Mouse (Mus musculus) heart, embryonic 11.5 days (tissue): Measurements from ENCODE around the gene Obp1b. TPM values are rescaled to one million over a fixed set of nuclear protein-coding genes. Genes with fewer than 3 reads are reported as not detected.
"Not testable (repeated sequence)": the region's sequence is repeated elsewhere in the genome, so short reads cannot be mapped to it uniquely, and the experiment has no call there.

Experiments
- ATAC-seq: fragments of 200-750 bp; cut with Nextera tagmentation; replicated peaks from 2 replicates; pipeline ENCODE4 v1.8.0; 2017; ENCODE audit warnings: moderate library complexity; ENCODE audit not compliant: insufficient number of reproducible peaks, low FRiP score, low TSS enrichment
- H3K27ac ChIP-seq: fragments of 300-500 bp; sonication (generic); 2 replicates; pipeline ENCODE4 v1.5.1; 2014; ENCODE audit warnings: mild to moderate bottlenecking, low read depth, low read length
- H3K27me3 ChIP-seq: fragments of 300-500 bp; sonication (generic); 2 replicates; pipeline ENCODE4 v1.6.1; 2014; ENCODE audit warnings: mild to moderate bottlenecking, low read length, mixed read lengths; ENCODE audit not compliant: control insufficient read depth, insufficient read depth
- H3K36me3 ChIP-seq: fragments of 300-500 bp; sonication (generic); 2 replicates; pipeline ENCODE4 v1.6.1; 2014; ENCODE audit warnings: mild to moderate bottlenecking, low read length, moderate library complexity, mixed read lengths; ENCODE audit not compliant: control insufficient read depth, insufficient read depth
- H3K4me1 ChIP-seq: fragments of 300-500 bp; sonication (generic); 2 replicates; pipeline ENCODE4 v1.6.1; 2014; ENCODE audit warnings: low read length; ENCODE audit not compliant: control insufficient read depth, insufficient read depth
- H3K4me2 ChIP-seq: fragments of 300-500 bp; sonication (generic); 2 replicates; pipeline ENCODE4 v1.6.1; 2014; ENCODE audit warnings: mild to moderate bottlenecking, moderate library complexity
- H3K4me3 ChIP-seq: fragments of 300-500 bp; sonication (generic); 2 replicates; pipeline ENCODE4 v1.5.1; 2014; ENCODE audit warnings: low read depth, low read length
- H3K9ac ChIP-seq: fragments of 300-500 bp; sonication (generic); 2 replicates; pipeline ENCODE4 v1.6.1; 2014; ENCODE audit warnings: mild to moderate bottlenecking, low read depth, low read length, moderate library complexity
- H3K9me3 ChIP-seq: fragments of 300-500 bp; sonication (generic); replicated peaks from 2 replicates; pipeline ENCODE4 v1.6.1; 2016; ENCODE audit warnings: low read length; ENCODE audit not compliant: control insufficient read depth
- WGBS: fragments of 180-500 bp; shearing (Covaris S2); extraction: QIAGEN DNeasy Blood & Tissue Kit; methylation state at CpG from one replicate; pipeline ENCODE4 v1.1.7; 2014; ENCODE audit not compliant: insufficient replicate concordance; 5-methylcytosine and 5-hydroxymethylcytosine counted together
- polyA plus RNA-seq: library from polyadenylated mRNA; unstranded; fragments of >200 nt; fragmentation: Nextera tagmentation; extraction: Ambion mirVana; gene quantifications from 2 replicates; pipeline ENCODE4 v1.2.1, GENCODE M21; 2014

Gene Obp1b
- not detected in 2 replicates for polyA plus RNA-seq

DNA sequence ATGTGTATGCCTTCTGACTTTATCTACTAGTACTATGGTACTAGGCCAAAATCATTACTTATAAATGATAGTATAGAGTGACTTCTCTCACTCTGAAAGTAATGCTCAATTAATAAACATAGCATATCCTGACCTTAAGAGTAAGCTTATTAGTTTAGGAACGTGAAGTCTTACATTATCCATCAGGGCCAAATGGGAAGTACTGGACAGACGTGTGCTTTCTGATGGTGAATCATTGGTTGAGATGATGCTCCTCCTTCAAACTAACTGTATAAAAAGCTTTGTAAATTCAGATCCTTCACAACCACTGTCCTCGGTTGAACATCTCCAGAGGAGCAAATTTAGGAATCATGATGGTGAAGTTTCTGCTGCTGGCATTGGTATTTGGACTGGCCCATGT, at the start of gene Obp1b:
Gene Obp1b (plus strand): TSS at position 301 of the 400 bp plus-strand sequence.
- not testable (repeated sequence) for H3K4me3 ChIP-seq, H3K4me2 ChIP-seq, H3K27ac ChIP-seq, H3K9me3 ChIP-seq, H3K27me3 ChIP-seq, H3K4me1 ChIP-seq, H3K9ac ChIP-seq, H3K36me3 ChIP-seq, ATAC-seq
- no CpG with 5 or more reads among the region's 3 CpGs for WGBS

DNA sequence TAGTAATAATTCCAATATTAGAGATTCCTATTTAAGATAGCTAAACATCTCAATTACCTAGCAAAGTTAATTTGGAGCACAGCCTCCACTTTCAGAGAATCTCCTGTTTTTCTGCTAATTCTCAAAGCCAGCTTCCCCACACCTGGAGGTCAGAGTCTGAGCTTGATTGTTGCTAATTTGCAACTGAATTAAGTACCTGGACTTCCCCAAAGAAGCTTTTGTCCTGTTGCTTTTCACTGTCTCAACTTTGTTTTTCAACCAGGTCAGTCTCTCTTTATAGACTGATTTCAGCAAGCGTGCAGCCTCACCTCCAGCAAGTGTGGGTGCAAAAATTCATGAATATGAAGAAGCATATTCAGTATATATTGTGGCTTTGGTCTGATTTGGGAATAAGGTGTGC, 15.6 kb downstream of the Obp1b start:
- not testable (repeated sequence) for ATAC-seq, H3K9ac ChIP-seq, H3K4me1 ChIP-seq, H3K27me3 ChIP-seq, H3K4me3 ChIP-seq, H3K36me3 ChIP-seq, H3K9me3 ChIP-seq, H3K27ac ChIP-seq, H3K4me2 ChIP-seq
- WGBS = 44% methylated on average over 1 of the region's 1 CpGs

DNA sequence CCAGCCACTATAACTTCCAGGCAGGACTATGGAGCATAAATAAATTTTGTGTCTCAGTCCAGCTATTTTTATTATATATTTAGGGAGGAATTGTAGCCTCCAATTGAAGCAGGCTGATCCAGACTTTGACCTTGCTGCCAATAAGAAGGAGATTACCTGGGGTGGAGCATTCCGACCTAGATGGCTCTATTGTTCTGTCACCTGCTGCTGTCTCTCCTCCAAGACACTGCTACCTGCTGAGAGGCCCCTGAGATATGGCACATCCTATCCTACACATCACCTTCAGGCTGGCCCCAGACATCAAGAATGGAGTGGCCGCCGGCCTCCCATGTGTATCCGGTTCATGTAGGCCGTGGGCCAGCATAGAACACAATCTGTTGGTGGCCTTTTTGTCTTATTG, 16.3 kb downstream of the Obp1b start:
- Histone ChIP-seq H3K9ac (no peak overlapping the region), H3K27me3 (no peaks in the 10 kb centered on the region), H3K36me3 (no peaks in the 10 kb centered on the region), H3K4me1 (no peaks in the 10 kb centered on the region), H3K27ac (no peak overlapping the region), H3K4me3 (no peak overlapping the region), H3K9me3 (no peaks in the 10 kb centered on the region; the same call in 1 of the 2 replicates), H3K4me2 (no peak overlapping the region)
- 75% methylated on average over 5 of the region's 5 CpGs for WGBS
- no peak for ATAC-seq

Other genes starting within 250 kb of the Obp1b start
- gene Obp1a, start 95.4 kb upstream of the Obp1b start, polyA plus RNA-seq = not detected in 2 replicates
- not detected in 2 replicates for gene Gm5938, start 61.3 kb upstream of the Obp1b start, polyA plus RNA-seq
- not detected in 2 replicates for gene Gm14743, start 59.1 kb downstream of the Obp1b start, polyA plus RNA-seq
- gene 4930480E11Rik, start 182.9 kb downstream of the Obp1b start, polyA plus RNA-seq = not detected in 2 replicates